Mouse (Mus musculus): Measurements from ENCODE around the gene Arhgap15. TPM values are rescaled to one million over a fixed set of nuclear protein-coding genes. Genes with fewer than 3 reads are reported as not detected.

Arhgap15 gene
- total and polyA plus RNA-seq, 3 experiments: 16.6 to 40.3 (median 19.8) TPM

GRCm38 (mm10) chr2:44002454-44002853 is 253.8 kb downstream of the Arhgap15 start:
- Histone ChIP-seq H3K27ac (ENCODE audit: insufficient read depth, low read depth) (no peak overlapping the region), H3K9ac (ENCODE audit: insufficient read depth, low read depth) (no peak overlapping the region), H3K4me3 (replicated peaks in 1 of 3; ENCODE audit: low read depth in 2 of 3, low read length in 2 of 3, poor library complexity in 1 of 3) (no peak overlapping the region), H3K9me3 (replicated peaks; ENCODE audit: low read length) (no peaks in the 10 kb centered on the region), H3K4me1 (ENCODE audit: control insufficient read depth in 1 of 2, insufficient read depth in 2 of 2) (no peaks in the 10 kb centered on the region), H3K4me2 (ENCODE audit: insufficient read depth, low read depth, poor library complexity, severe bottlenecking) (no peak overlapping the region), H3K79me2 (replicated peaks; ENCODE audit: control insufficient read depth, extremely low read depth, insufficient read depth, poor library complexity, severe bottlenecking) (no peaks in the 10 kb centered on the region), H3K36me3 (replicated peaks in 1 of 2; ENCODE audit: control insufficient read depth in 1 of 2, insufficient read depth in 1 of 2, low read length in 1 of 2) (no peaks in the 10 kb centered on the region), H3K27me3 (replicated peaks) (no peaks in the 10 kb centered on the region)
- in situ Hi-C loops (cut with MboI; ENCODE audit: low pct_ligation_motif_present, low pct_unique_long_range_greater_than_20kb, low sequenced_read_pairs) (no loop called here), dilution Hi-C loops (cut with MboI; ENCODE audit: extremely low pct_ligation_motif_present, extremely low pct_unique_long_range_greater_than_20kb, low sequenced_read_pairs) (no loop called here)
- no peak for TF ChIP-seq MAZ (IDR thresholded peaks at IDR 0.05; ENCODE audit: low read depth, low read length)
- no peak for TF ChIP-seq USF1 (IDR thresholded peaks at IDR 0.05; ENCODE audit: low read depth, low read length)
- no peak for TF ChIP-seq CHD2 (IDR thresholded peaks at IDR 0.05; ENCODE audit: low read length)
- TF ChIP-seq USF2 (conservative IDR thresholded peaks at IDR 0.05; ENCODE audit: low read depth, low read length): no peak
- TF ChIP-seq E2F4 (IDR thresholded peaks at IDR 0.05; ENCODE audit: insufficient replicate concordance, low read depth, low read length): no peak
- TF ChIP-seq MXI1 (IDR thresholded peaks at IDR 0.05; ENCODE audit: low read depth, low read length): no peak
- no peak for TF ChIP-seq NELFE (IDR thresholded peaks at IDR 0.05; ENCODE audit: low read depth, low read length)
- TF ChIP-seq UBTF (IDR thresholded peaks at IDR 0.05; ENCODE audit: low read depth, low read length): no peak
- TF ChIP-seq ETS1 (conservative IDR thresholded peaks at IDR 0.05; ENCODE audit: low read depth, low read length): no peak
- no peak for TF ChIP-seq SIN3A (IDR thresholded peaks at IDR 0.05; ENCODE audit: low read length)
- TF ChIP-seq CHD1 (IDR thresholded peaks at IDR 0.05; ENCODE audit: low read depth, low read length): no peak
- TF ChIP-seq POLR2AphosphoS2 (IDR thresholded peaks at IDR 0.05; ENCODE audit: low read depth, low read length): no peak
- no peak for TF ChIP-seq MAX (IDR thresholded peaks at IDR 0.05; ENCODE audit: low read length)
- TF ChIP-seq PAX5 (IDR thresholded peaks at IDR 0.05; ENCODE audit: low read length): no peak
- TF ChIP-seq ZC3H11A (IDR thresholded peaks at IDR 0.05; ENCODE audit: low read depth, low read length): no peak
- DNase-seq (ENCODE audit: extremely low read depth): no peak

GRCm38 (mm10) chr2:44010249-44010648 is 261.6 kb downstream of the Arhgap15 start:
- dilution Hi-C loops (cut with MboI; ENCODE audit: extremely low pct_ligation_motif_present, extremely low pct_unique_long_range_greater_than_20kb, low sequenced_read_pairs): no loop called here

More at GRCm38 (mm10) chr2:44010249-44010648, 261.6 kb downstream of the Arhgap15 start:
- no peak overlapping the region for H3K27ac ChIP-seq (ENCODE audit: insufficient read depth, low read depth)
- no peak for TF ChIP-seq MXI1 (IDR thresholded peaks at IDR 0.05; ENCODE audit: low read depth, low read length)
- TF ChIP-seq UBTF (IDR thresholded peaks at IDR 0.05; ENCODE audit: low read depth, low read length): no peak
- TF ChIP-seq JUND (conservative IDR thresholded peaks at IDR 0.05; ENCODE audit: low read depth, low read length): no peak
- TF ChIP-seq ZNF384 (IDR thresholded peaks at IDR 0.05; ENCODE audit: low read depth, low read length): no peak
- in situ Hi-C loops (cut with MboI; ENCODE audit: low pct_ligation_motif_present, low pct_unique_long_range_greater_than_20kb, low sequenced_read_pairs): no loop called here
- no peak for DNase-seq (ENCODE audit: extremely low read depth)
- H3K4me3 ChIP-seq (replicated peaks in 1 of 3; ENCODE audit: low read depth in 2 of 3, low read length in 2 of 3, poor library complexity in 1 of 3): no peak overlapping the region
- no peaks in the 10 kb centered on the region for H3K27me3 ChIP-seq (replicated peaks)
- no peak overlapping the region for H3K4me2 ChIP-seq (ENCODE audit: insufficient read depth, low read depth, poor library complexity, severe bottlenecking)
- H3K9me3 ChIP-seq (replicated peaks; ENCODE audit: low read length): no peaks in the 10 kb centered on the region
- no peaks in the 10 kb centered on the region for H3K4me1 ChIP-seq (ENCODE audit: control insufficient read depth in 1 of 2, insufficient read depth in 2 of 2)
- no peak overlapping the region for H3K9ac ChIP-seq (ENCODE audit: insufficient read depth, low read depth)
- no peaks in the 10 kb centered on the region; the same call in 1 of the 2 replicates for H3K79me2 ChIP-seq (replicated peaks; ENCODE audit: control insufficient read depth, extremely low read depth, insufficient read depth, poor library complexity, severe bottlenecking)
- H3K36me3 ChIP-seq (replicated peaks in 1 of 2; ENCODE audit: control insufficient read depth in 1 of 2, insufficient read depth in 1 of 2, low read length in 1 of 2): peaks cover 0 to 3% of the 10 kb centered on the region in 2 experiments

All from CH12.LX (cell line).